Mouse (Mus musculus): Measurements from ENCODE around the gene Grip1. TPM values are rescaled to one million over a fixed set of nuclear protein-coding genes. Genes with fewer than 3 reads are reported as not detected.

Gene Grip1
- 1.1 and 1.2 TPM in 2 replicates for polyA plus RNA-seq (2015; fragmentation: Nextera tagmentation; extraction: Ambion mirVana)

DNA sequence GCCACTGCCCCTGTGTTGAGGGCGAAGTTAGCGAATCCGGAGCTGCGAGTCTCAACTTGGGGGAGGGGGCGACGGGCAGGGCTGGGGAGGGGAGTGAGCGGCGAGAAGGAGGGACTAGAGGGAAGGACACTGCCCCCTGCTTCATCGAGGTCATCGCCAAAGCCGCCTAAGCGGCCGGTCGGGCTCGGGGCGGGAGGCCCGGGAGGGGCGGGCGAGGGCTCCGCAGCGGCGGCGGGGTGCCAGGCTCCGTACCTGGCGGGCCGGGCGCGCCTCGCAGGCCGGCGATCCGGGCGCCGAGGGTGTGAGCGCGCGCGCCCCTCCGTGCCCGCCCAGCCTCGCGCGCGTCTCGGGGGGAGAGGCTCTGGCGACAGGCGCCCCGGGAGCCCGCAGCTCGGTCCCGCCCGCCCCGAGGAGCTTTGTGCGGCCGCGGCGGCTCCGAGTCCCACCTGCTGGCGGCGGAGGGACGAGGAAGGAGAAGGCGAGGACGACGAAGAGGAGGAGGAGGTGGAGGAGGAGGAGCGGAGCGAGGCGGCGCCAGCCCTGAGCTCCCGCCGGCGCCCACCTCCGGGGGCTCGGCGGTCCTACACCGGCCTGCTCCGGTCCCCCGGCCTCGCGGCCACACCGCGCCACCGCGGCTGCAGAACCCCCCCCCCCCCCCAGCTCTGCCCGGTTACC lies at the start of gene Grip1:
Gene Grip1 (plus strand): TSS at position 400 of the 675 bp plus-strand sequence.
- Histone ChIP-seq H3K9ac (ENCODE audit: low read depth, low read length) (peak within 1 kb of the TSS; percentile 77), H3K27me3 (replicated peaks; ENCODE audit: control insufficient read depth, insufficient read depth, low read length) (no peaks in the 10 kb centered on the region), H3K9me3 (ENCODE audit: control insufficient read depth, low read length) (no peaks in the 10 kb centered on the region), H3K27ac (ENCODE audit: low read length) (no peak within 1 kb of the TSS), H3K4me2 (ENCODE audit: low read depth, low read length) (peak within 1 kb of the TSS; percentile 98), H3K4me1 (ENCODE audit: control insufficient read depth, insufficient read depth, low read length) (peaks cover 7% of the 10 kb centered on the region), H3K4me3 (ENCODE audit: low read length) (peak within 1 kb of the TSS; percentile 76), H3K36me3 (ENCODE audit: control insufficient read depth, insufficient read depth, low read length) (no peaks in the 10 kb centered on the region)
- ATAC-seq, result peak; percentile 90
- WGBS, result under 1% methylated on average over 48 of the region's 84 CpGs

DNA sequence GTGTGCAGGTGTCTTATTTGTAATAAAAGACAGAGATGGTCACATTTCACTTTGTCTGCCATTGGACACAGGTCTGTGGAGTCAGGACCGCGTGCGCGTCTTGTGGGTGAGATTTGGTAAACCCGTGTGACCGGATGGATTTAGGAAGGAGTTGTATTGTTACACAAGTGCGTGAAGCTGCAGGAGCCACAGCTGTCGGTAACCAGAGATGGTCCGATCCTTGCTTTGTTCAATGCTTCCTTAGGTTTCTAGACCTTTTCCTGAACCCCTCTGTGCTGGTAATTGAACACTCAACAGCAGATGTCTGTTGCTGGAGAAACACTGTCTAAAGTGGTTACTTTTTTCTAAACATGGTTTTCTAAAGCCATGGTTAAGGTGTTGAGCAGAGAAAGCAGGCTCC lies 48.5 kb upstream of the Grip1 start:
- 94% methylated on average over 9 of the region's 9 CpGs for WGBS
- no peak overlapping the region for H3K27ac ChIP-seq (ENCODE audit: low read length)
- no peaks in the 10 kb centered on the region for H3K36me3 ChIP-seq (ENCODE audit: control insufficient read depth, insufficient read depth, low read length)
- H3K4me3 ChIP-seq (ENCODE audit: low read length), result no peak overlapping the region
- H3K27me3 ChIP-seq (replicated peaks; ENCODE audit: control insufficient read depth, insufficient read depth, low read length), result no peaks in the 10 kb centered on the region
- no peaks in the 10 kb centered on the region for H3K9me3 ChIP-seq (ENCODE audit: control insufficient read depth, low read length)
- H3K9ac ChIP-seq (ENCODE audit: low read depth, low read length), result no peak overlapping the region
- no peak for ATAC-seq
- H3K4me1 ChIP-seq (ENCODE audit: control insufficient read depth, insufficient read depth, low read length), result peaks cover 5% of the 10 kb centered on the region
- no peak overlapping the region for H3K4me2 ChIP-seq (ENCODE audit: low read depth, low read length)

- no peak for ATAC-seq
- no peak overlapping the region for H3K4me2 ChIP-seq (ENCODE audit: low read depth, low read length)
- no peak overlapping the region for H3K27ac ChIP-seq (ENCODE audit: low read length)
- no peak overlapping the region for H3K9ac ChIP-seq (ENCODE audit: low read depth, low read length)
- H3K4me1 ChIP-seq (ENCODE audit: control insufficient read depth, insufficient read depth, low read length), result peaks cover 5% of the 10 kb centered on the region
- no peaks in the 10 kb centered on the region for H3K9me3 ChIP-seq (ENCODE audit: control insufficient read depth, low read length)
- H3K36me3 ChIP-seq (ENCODE audit: control insufficient read depth, insufficient read depth, low read length), result no peaks in the 10 kb centered on the region
- no peaks in the 10 kb centered on the region for H3K27me3 ChIP-seq (replicated peaks; ENCODE audit: control insufficient read depth, insufficient read depth, low read length)
- 81% methylated on average over 1 of the region's 1 CpGs for WGBS
- H3K4me3 ChIP-seq (ENCODE audit: low read length), result no peak overlapping the region
Observed at GRCm38 (mm10) chr10:119405612-119406011, 48.0 kb upstream of the Grip1 start.

DNA sequence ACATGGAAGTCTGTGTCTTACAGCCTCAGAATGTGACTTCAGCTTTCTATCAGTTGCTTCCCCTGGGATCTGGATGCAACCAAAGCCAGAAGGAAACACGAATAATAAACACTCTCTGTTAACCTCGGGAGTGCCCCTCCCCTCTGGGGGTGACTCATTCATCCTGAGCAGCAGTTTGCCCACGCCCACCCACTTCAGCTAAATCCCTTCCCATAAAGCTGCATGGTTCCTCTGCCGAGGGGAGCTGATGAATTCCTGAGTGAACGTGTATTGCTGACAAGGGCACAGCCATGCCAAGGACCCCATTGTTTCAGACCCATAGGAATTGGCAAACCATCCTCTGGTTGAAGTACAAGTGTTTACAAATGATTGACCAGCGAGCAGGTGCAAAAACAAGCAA lies 45.3 kb upstream of the Grip1 start:
- peaks cover 5% of the 10 kb centered on the region for H3K4me1 ChIP-seq (ENCODE audit: control insufficient read depth, insufficient read depth, low read length)
- H3K27ac ChIP-seq (ENCODE audit: low read length), result no peak overlapping the region
- H3K9me3 ChIP-seq (ENCODE audit: control insufficient read depth, low read length), result no peaks in the 10 kb centered on the region
- no peaks in the 10 kb centered on the region for H3K36me3 ChIP-seq (ENCODE audit: control insufficient read depth, insufficient read depth, low read length)
- no peak overlapping the region for H3K9ac ChIP-seq (ENCODE audit: low read depth, low read length)
- no peaks in the 10 kb centered on the region for H3K27me3 ChIP-seq (replicated peaks; ENCODE audit: control insufficient read depth, insufficient read depth, low read length)
- no peak overlapping the region; the same call in 1 of the 2 replicates for H3K4me2 ChIP-seq (ENCODE audit: low read depth, low read length)
- 14% methylated on average over 6 of the region's 6 CpGs for WGBS
- ATAC-seq, result no peak
- no peak overlapping the region for H3K4me3 ChIP-seq (ENCODE audit: low read length)

DNA sequence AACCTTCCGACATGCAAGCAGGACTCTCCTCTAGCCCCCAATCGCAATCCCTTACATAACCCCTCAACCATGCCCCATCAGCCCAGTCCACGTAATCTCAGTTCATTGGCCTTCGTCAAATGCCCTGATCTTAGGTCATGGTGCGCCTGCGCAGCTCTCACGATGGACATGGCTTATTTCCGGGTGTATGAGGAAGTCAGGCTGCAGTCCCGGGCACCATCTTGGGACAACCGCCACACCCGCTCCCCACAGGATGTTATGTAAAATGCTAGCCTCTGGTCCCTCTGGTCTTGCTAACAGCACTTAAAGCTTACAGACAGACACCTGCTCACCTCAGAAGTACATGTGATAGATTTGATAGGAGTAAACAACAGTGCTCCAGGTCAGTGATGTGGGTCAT lies 40.4 kb upstream of the Grip1 start:
- Histone ChIP-seq H3K4me2 (ENCODE audit: low read depth, low read length) (no peak overlapping the region), H3K9ac (ENCODE audit: low read depth, low read length) (no peak overlapping the region), H3K27ac (ENCODE audit: low read length) (no peak overlapping the region), H3K9me3 (ENCODE audit: control insufficient read depth, low read length) (no peaks in the 10 kb centered on the region), H3K27me3 (replicated peaks; ENCODE audit: control insufficient read depth, insufficient read depth, low read length) (no peaks in the 10 kb centered on the region), H3K36me3 (ENCODE audit: control insufficient read depth, insufficient read depth, low read length) (no peaks in the 10 kb centered on the region), H3K4me3 (ENCODE audit: low read length) (no peak overlapping the region), H3K4me1 (ENCODE audit: control insufficient read depth, insufficient read depth, low read length) (peaks cover 1% of the 10 kb centered on the region)
- ATAC-seq, result no peak
- WGBS, result 95% methylated on average over 11 of the region's 11 CpGs

GRCm38 (mm10) chr10:119415106-119415505 lies 38.5 kb upstream of the Grip1 start:
- Histone ChIP-seq H3K27ac (ENCODE audit: low read length) (no peak overlapping the region), H3K27me3 (replicated peaks; ENCODE audit: control insufficient read depth, insufficient read depth, low read length) (no peaks in the 10 kb centered on the region), H3K4me2 (ENCODE audit: low read depth, low read length) (no peak overlapping the region), H3K36me3 (ENCODE audit: control insufficient read depth, insufficient read depth, low read length) (no peaks in the 10 kb centered on the region), H3K4me1 (ENCODE audit: control insufficient read depth, insufficient read depth, low read length) (no peaks in the 10 kb centered on the region), H3K9ac (ENCODE audit: low read depth, low read length) (no peak overlapping the region), H3K4me3 (ENCODE audit: low read length) (no peak overlapping the region), H3K9me3 (ENCODE audit: control insufficient read depth, low read length) (no peaks in the 10 kb centered on the region)
- no peak for ATAC-seq
- WGBS, result 67% methylated on average over 4 of the region's 4 CpGs

DNA sequence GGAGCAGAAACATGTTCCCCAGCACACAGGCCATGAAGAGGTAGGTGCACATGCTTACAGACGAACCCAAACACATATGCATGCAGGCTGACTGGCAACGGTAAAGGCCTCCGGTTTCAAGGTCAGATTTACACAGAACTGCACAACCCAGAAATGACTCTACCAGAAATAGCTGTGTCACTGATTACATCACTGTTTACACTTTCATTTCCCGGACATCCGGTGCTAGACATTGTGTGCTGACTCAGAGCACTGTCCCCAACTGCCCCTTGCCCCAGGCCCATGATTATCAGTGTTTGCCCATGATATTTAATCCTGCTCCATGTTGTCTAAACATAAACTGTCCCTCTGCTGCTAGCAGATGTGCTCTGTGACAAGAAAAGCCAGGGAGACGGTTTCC lies 32.2 kb upstream of the Grip1 start:
- H3K36me3 ChIP-seq (ENCODE audit: control insufficient read depth, insufficient read depth, low read length), result no peaks in the 10 kb centered on the region
- no peak overlapping the region for H3K27ac ChIP-seq (ENCODE audit: low read length)
- H3K4me2 ChIP-seq (ENCODE audit: low read depth, low read length), result no peak overlapping the region
- H3K9me3 ChIP-seq (ENCODE audit: control insufficient read depth, low read length), result no peaks in the 10 kb centered on the region
- no peak overlapping the region for H3K9ac ChIP-seq (ENCODE audit: low read depth, low read length)
- peak; percentile 40; the same call in 1 of the 2 replicates for ATAC-seq
- no peaks in the 10 kb centered on the region for H3K27me3 ChIP-seq (replicated peaks; ENCODE audit: control insufficient read depth, insufficient read depth, low read length)
- 44% methylated on average over 6 of the region's 6 CpGs for WGBS
- H3K4me3 ChIP-seq (ENCODE audit: low read length), result no peak overlapping the region
- H3K4me1 ChIP-seq (ENCODE audit: control insufficient read depth, insufficient read depth, low read length), result no peaks in the 10 kb centered on the region

GRCm38 (mm10) chr10:119423821-119424534 lies 29.7 kb upstream of the Grip1 start:
- Histone ChIP-seq H3K4me1 (ENCODE audit: control insufficient read depth, insufficient read depth, low read length) (no peaks in the 10 kb centered on the region), H3K36me3 (ENCODE audit: control insufficient read depth, insufficient read depth, low read length) (no peaks in the 10 kb centered on the region), H3K27me3 (replicated peaks; ENCODE audit: control insufficient read depth, insufficient read depth, low read length) (no peaks in the 10 kb centered on the region), H3K4me3 (ENCODE audit: low read length) (no peak overlapping the region), H3K9me3 (ENCODE audit: control insufficient read depth, low read length) (no peaks in the 10 kb centered on the region), H3K4me2 (ENCODE audit: low read depth, low read length) (no peak overlapping the region), H3K27ac (ENCODE audit: low read length) (no peak overlapping the region), H3K9ac (ENCODE audit: low read depth, low read length) (no peak overlapping the region)
- WGBS, result 88% methylated on average over 11 of the region's 11 CpGs
- ATAC-seq, result no peak

DNA sequence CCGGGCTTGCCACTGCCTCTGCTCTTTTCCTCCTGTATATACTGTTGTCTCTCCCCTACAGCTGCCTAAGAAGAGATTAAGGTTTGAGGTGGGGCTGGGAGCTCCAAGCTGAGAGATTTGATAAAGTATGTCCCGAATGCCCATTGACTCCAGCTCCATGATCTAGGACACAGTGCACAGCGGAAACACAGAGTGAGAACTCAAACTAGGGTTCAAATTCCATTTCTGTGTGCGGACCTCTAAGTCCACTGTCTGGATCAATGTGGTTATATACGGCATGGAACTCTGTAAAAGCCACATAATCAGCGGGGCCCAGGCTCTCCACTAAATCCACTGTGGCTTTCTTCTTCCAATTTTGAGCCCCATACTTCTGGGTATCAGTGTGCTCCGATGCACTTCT lies 26.0 kb upstream of the Grip1 start:
- no peak overlapping the region for H3K27ac ChIP-seq (ENCODE audit: low read length)
- no peaks in the 10 kb centered on the region for H3K4me1 ChIP-seq (ENCODE audit: control insufficient read depth, insufficient read depth, low read length)
- no peaks in the 10 kb centered on the region for H3K27me3 ChIP-seq (replicated peaks; ENCODE audit: control insufficient read depth, insufficient read depth, low read length)
- no peak overlapping the region for H3K4me2 ChIP-seq (ENCODE audit: low read depth, low read length)
- H3K4me3 ChIP-seq (ENCODE audit: low read length), result no peak overlapping the region
- 85% methylated on average over 7 of the region's 7 CpGs for WGBS
- no peak for ATAC-seq
- H3K9ac ChIP-seq (ENCODE audit: low read depth, low read length), result no peak overlapping the region
- no peaks in the 10 kb centered on the region for H3K36me3 ChIP-seq (ENCODE audit: control insufficient read depth, insufficient read depth, low read length)
- H3K9me3 ChIP-seq (ENCODE audit: control insufficient read depth, low read length), result no peaks in the 10 kb centered on the region

Data from intestine, embryonic 16.5 days (tissue).